Mouse (Mus musculus) spleen, adult 12 weeks (tissue): Measurements from ENCODE around the gene 2010111I01Rik.
"Not testable (repeated sequence)": the region's sequence is repeated elsewhere in the genome, so short reads cannot be mapped to it uniquely, and the experiment has no call there.

Experiments
- DNase-seq: peaks from one replicate; pipeline ENCODE4 v3.0.0; 2022; ENCODE audit warnings: low spot score

The 2010111I01Rik gene

GRCm38 (mm10) chr13:62955997-62956396 is 8.7 kb upstream of the 2010111I01Rik start:
- DNase-seq, result no peak

GRCm38 (mm10) chr13:62956776-62957175 is 7.9 kb upstream of the 2010111I01Rik start:
- DNase-seq, result no peak

GRCm38 (mm10) chr13:62963358-62963757 is 1.3 kb upstream of the 2010111I01Rik start:
- no peak for DNase-seq

GRCm38 (mm10) chr13:62968223-62968622 is 3.5 kb downstream of the 2010111I01Rik start:
- DNase-seq, result no peak

GRCm38 (mm10) chr13:62970515-62971269 is 6.0 kb downstream of the 2010111I01Rik start:
- no peak for DNase-seq

- no peak for DNase-seq
Measured at GRCm38 (mm10) chr13:62972403-62972802, 7.7 kb downstream of the 2010111I01Rik start.

- no peak for DNase-seq
Measured at GRCm38 (mm10) chr13:62973111-62973510, 8.4 kb downstream of the 2010111I01Rik start.

GRCm38 (mm10) chr13:62978104-62978503 is 13.4 kb downstream of the 2010111I01Rik start:
- DNase-seq, result no peak

- no peak for DNase-seq
Measured at GRCm38 (mm10) chr13:62978784-62979183, 14.1 kb downstream of the 2010111I01Rik start.

GRCm38 (mm10) chr13:62979215-62979614 is 14.5 kb downstream of the 2010111I01Rik start:
- no peak for DNase-seq

- DNase-seq, result no peak
Measured at GRCm38 (mm10) chr13:62980131-62980530, 15.4 kb downstream of the 2010111I01Rik start.

- no peak for DNase-seq
Measured at GRCm38 (mm10) chr13:62984485-62984884, 19.8 kb downstream of the 2010111I01Rik start.

GRCm38 (mm10) chr13:62989891-62990490 is 25.3 kb downstream of the 2010111I01Rik start:
- no peak for DNase-seq

- no peak for DNase-seq
Measured at GRCm38 (mm10) chr13:62993543-62994477, 29.1 kb downstream of the 2010111I01Rik start.

- no peak for DNase-seq
Measured at GRCm38 (mm10) chr13:62996767-62997166, 32.1 kb downstream of the 2010111I01Rik start.

- not testable (repeated sequence) for DNase-seq
Measured at GRCm38 (mm10) chr13:63007491-63007890, 42.8 kb downstream of the 2010111I01Rik start.

GRCm38 (mm10) chr13:63010345-63011090 is 45.8 kb downstream of the 2010111I01Rik start:
- no peak for DNase-seq

- DNase-seq, result no peak
Measured at GRCm38 (mm10) chr13:63014353-63014752, 49.7 kb downstream of the 2010111I01Rik start.

- no peak for DNase-seq
Measured at GRCm38 (mm10) chr13:63015362-63015761, 50.7 kb downstream of the 2010111I01Rik start.

- DNase-seq, result no peak
Measured at GRCm38 (mm10) chr13:63016056-63016455, 51.4 kb downstream of the 2010111I01Rik start.
